Mouse (Mus musculus): ENCODE results near the gene Idh3a.

Gene Idh3a

GRCm38 (mm10) chr9:54646252-54646651 is 60.1 kb downstream of the Idh3a start:
- no peak for DNase-seq (ENCODE audit: extremely low spot score, low spot score)

DNA sequence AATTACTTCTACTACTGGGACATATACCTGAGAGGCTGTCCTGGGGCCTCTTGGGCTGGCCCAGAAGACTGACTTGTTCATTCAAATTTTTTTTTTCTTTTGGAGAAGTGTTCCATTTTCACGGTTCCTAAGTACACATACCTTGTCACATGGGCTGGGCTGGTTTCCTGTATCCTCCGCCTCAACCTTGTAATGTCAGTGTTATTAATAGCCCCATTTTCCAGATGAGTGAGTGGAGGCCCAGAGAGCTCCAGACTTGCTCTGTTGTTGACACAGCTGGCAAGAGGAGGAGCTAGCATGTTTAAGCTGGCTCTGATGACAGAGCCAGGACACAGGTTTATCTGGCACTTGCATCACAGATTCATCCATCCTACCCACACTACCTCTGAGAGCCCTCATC is 61.3 kb downstream of the Idh3a start:
- no peak for DNase-seq (ENCODE audit: extremely low spot score, low spot score)

DNA sequence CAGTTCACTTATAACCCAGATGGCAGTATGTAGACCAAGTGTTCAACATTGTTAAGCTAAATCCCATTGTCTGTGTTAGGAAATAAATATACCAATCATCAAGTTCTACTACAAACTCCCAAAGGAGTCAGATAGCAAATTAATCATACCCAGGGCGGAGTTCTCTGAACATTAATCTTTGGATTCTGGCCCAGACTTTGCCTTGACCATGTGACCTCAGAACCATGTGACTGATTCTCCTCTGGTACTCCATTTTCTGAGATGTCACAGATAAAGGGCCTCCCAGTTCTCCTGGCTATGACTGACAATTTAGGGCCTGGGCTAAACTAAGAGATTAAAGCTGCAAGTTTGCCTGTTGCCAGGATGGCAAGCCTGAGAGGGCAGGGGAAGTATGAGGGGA is 63.2 kb downstream of the Idh3a start:
- DNase-seq (ENCODE audit: extremely low spot score, low spot score), result no peak

- no peak for DNase-seq (ENCODE audit: extremely low spot score, low spot score)
Measured at GRCm38 (mm10) chr9:54652778-54653177, 66.6 kb downstream of the Idh3a start.

Measured in neural tube, embryonic 10.5 days (tissue).